Mouse (Mus musculus) CH12.LX (cell line): Measurements from ENCODE around the gene Rwdd4a. TPM values are rescaled to one million over a fixed set of nuclear protein-coding genes. Genes with fewer than 3 reads are reported as not detected.

Experiments
- DNase-seq: peaks from one replicate; pipeline ENCODE4 v3.0.0-alpha.2; 2013; ENCODE audit errors: extremely low read depth
- H3K27ac ChIP-seq: 2 replicates; pipeline ENCODE4 v1.5.1; 2012; ENCODE audit warnings: low read depth, mild to moderate bottlenecking, control low read depth, moderate library complexity; ENCODE audit not compliant: insufficient read depth
- H3K27me3 ChIP-seq: replicated peaks from 2 replicates; pipeline ENCODE3; 2012; ENCODE audit warnings: inconsistent platforms
- H3K36me3 ChIP-seq, 2 experiments: replicated peaks in 1 of 2; 2 replicates each; pipeline versions ENCODE3 to v1.6.1; 2012; ENCODE audit warnings: inconsistent platforms in 1 of 2, low read length in 1 of 2, mild to moderate bottlenecking in 1 of 2, mixed read lengths in 1 of 2, moderate library complexity in 1 of 2; ENCODE audit not compliant: control insufficient read depth in 1 of 2, insufficient read depth in 1 of 2
- H3K4me1 ChIP-seq, 2 experiments: 2 replicates each; pipeline ENCODE4 v1.6.1; 2012; ENCODE audit warnings: inconsistent platforms in 1 of 2, moderate library complexity in 1 of 2; ENCODE audit not compliant: insufficient read depth in 2 of 2, control insufficient read depth in 1 of 2
- H3K4me2 ChIP-seq: 2 replicates; pipeline ENCODE4 v1.6.1; 2012; ENCODE audit warnings: low read depth, mild to moderate bottlenecking, control low read depth; ENCODE audit not compliant: poor library complexity, insufficient read depth, severe bottlenecking
- H3K4me3 ChIP-seq, 3 experiments: fragments of 150-350 bp in 1 of 3; sonication (generic) in 1 of 3; replicated peaks in 1 of 3; 2 replicates each; pipeline versions ENCODE3 to v1.5.1; 2011 to 2012; ENCODE audit warnings: low read depth in 2 of 3, low read length in 2 of 3, mild to moderate bottlenecking in 2 of 3, moderate library complexity in 2 of 3, control low read depth in 1 of 3, improper control_type of control experiment in 1 of 3, inconsistent platforms in 1 of 3, mixed read lengths in 1 of 3; ENCODE audit not compliant: poor library complexity in 1 of 3
- H3K79me2 ChIP-seq: replicated peaks from 2 replicates; pipeline ENCODE4 v1.6.1; 2012; ENCODE audit warnings: mild to moderate bottlenecking, moderate library complexity; ENCODE audit not compliant: control insufficient read depth, poor library complexity, insufficient read depth, severe bottlenecking; ENCODE audit errors: extremely low read depth
- H3K9ac ChIP-seq: 2 replicates; pipeline ENCODE4 v1.6.1; 2012; ENCODE audit warnings: low read depth, mild to moderate bottlenecking, control low read depth, moderate library complexity; ENCODE audit not compliant: insufficient read depth
- H3K9me3 ChIP-seq: replicated peaks from 2 replicates; pipeline ENCODE3; 2012; ENCODE audit warnings: low read length, inconsistent platforms, mixed read lengths
- CHD1 ChIP-seq: IDR thresholded peaks from 2 replicates; pipeline ENCODE4 v1.6.1; 2012; ENCODE audit warnings: low read depth, low read length, improper control_type of control experiment, inconsistent platforms
- CHD2 ChIP-seq: IDR thresholded peaks from 2 replicates; pipeline ENCODE4 v1.6.1; 2011; ENCODE audit warnings: low read length, improper control_type of control experiment
- E2F4 ChIP-seq: IDR thresholded peaks from 2 replicates; pipeline ENCODE4 v1.6.1; 2011; ENCODE audit warnings: low read depth, low read length, improper control_type of control experiment; ENCODE audit not compliant: insufficient replicate concordance
- ELF1 ChIP-seq: IDR thresholded peaks from 2 replicates; pipeline ENCODE4 v1.6.1; 2014; ENCODE audit warnings: low read depth, mild to moderate bottlenecking, inconsistent platforms, low read length, improper control_type of control experiment
- ETS1 ChIP-seq: conservative IDR thresholded peaks from 2 replicates; pipeline ENCODE4 v1.6.1; 2012; ENCODE audit warnings: low read depth, mild to moderate bottlenecking, inconsistent platforms, low read length, improper control_type of control experiment, moderate library complexity
- GABPA ChIP-seq: IDR thresholded peaks from 2 replicates; pipeline ENCODE4 v1.6.1; 2012; ENCODE audit warnings: low read depth, low read length, improper control_type of control experiment, inconsistent platforms; ENCODE audit not compliant: insufficient replicate concordance
- IRF4 ChIP-seq: IDR thresholded peaks from 2 replicates; pipeline ENCODE4 v1.6.1; 2014; ENCODE audit warnings: low read depth, mild to moderate bottlenecking, inconsistent platforms, low read length, improper control_type of control experiment
- JUN ChIP-seq: IDR thresholded peaks from 2 replicates; pipeline ENCODE4 v1.6.1; 2011; ENCODE audit warnings: low read depth, mild to moderate bottlenecking, low read length, improper control_type of control experiment, moderate library complexity; ENCODE audit not compliant: insufficient read depth
- KAT2A ChIP-seq: IDR thresholded peaks from 2 replicates; pipeline ENCODE4 v1.6.1; 2012; ENCODE audit warnings: low read length, improper control_type of control experiment, inconsistent platforms; ENCODE audit not compliant: insufficient replicate concordance
- MAFK ChIP-seq: IDR thresholded peaks from 2 replicates; pipeline ENCODE4 v1.6.1; 2011; ENCODE audit warnings: low read length, improper control_type of control experiment; ENCODE audit not compliant: insufficient replicate concordance
- MEF2A ChIP-seq: IDR thresholded peaks from 2 replicates; pipeline ENCODE4 v1.6.1; 2014; ENCODE audit warnings: low read depth, mild to moderate bottlenecking, inconsistent platforms, low read length, improper control_type of control experiment, borderline replicate concordance
- MXI1 ChIP-seq: IDR thresholded peaks from 2 replicates; pipeline ENCODE4 v1.6.1; 2011; ENCODE audit warnings: mild to moderate bottlenecking, low read depth, low read length, improper control_type of control experiment
- MYC ChIP-seq: IDR thresholded peaks from 2 replicates; pipeline ENCODE4 v1.6.1; 2011; ENCODE audit warnings: low read depth, mild to moderate bottlenecking, improper control_type of control experiment, low read length
- NELFE ChIP-seq: IDR thresholded peaks from 2 replicates; pipeline ENCODE4 v1.6.1; 2011; ENCODE audit warnings: low read depth, low read length, improper control_type of control experiment
- NRF1 ChIP-seq: IDR thresholded peaks from 2 replicates; pipeline ENCODE4 v1.6.1; 2014; ENCODE audit warnings: low read depth, mild to moderate bottlenecking, inconsistent platforms, low read length, improper control_type of control experiment, moderate library complexity
- PAX5 ChIP-seq: IDR thresholded peaks from 2 replicates; pipeline ENCODE4 v1.6.1; 2012; ENCODE audit warnings: low read length, inconsistent platforms, mixed read lengths
- POLR2A ChIP-seq: IDR thresholded peaks from 2 replicates; pipeline ENCODE4 v1.6.1; 2011; ENCODE audit warnings: low read depth, mild to moderate bottlenecking, improper control_type of control experiment, low read length
- POLR2AphosphoS2 ChIP-seq: IDR thresholded peaks from 2 replicates; pipeline ENCODE4 v1.6.1; 2011; ENCODE audit warnings: low read depth, low read length, improper control_type of control experiment
- RAD21 ChIP-seq: IDR thresholded peaks from 2 replicates; pipeline ENCODE4 v1.6.1; 2011; ENCODE audit warnings: low read depth, mild to moderate bottlenecking, low read length, improper control_type of control experiment, moderate library complexity
- RCOR1 ChIP-seq: conservative IDR thresholded peaks from 2 replicates; pipeline ENCODE4 v1.6.1; 2012; ENCODE audit warnings: low read depth, mild to moderate bottlenecking, inconsistent platforms, low read length, improper control_type of control experiment
- SIN3A ChIP-seq: IDR thresholded peaks from 2 replicates; pipeline ENCODE4 v1.6.1; 2012; ENCODE audit warnings: low read length, improper control_type of control experiment, inconsistent platforms
- TBP ChIP-seq: conservative IDR thresholded peaks from 2 replicates; pipeline ENCODE4 v1.6.1; 2011; ENCODE audit warnings: low read depth, low read length, improper control_type of control experiment
- TCF12 ChIP-seq: IDR thresholded peaks from 2 replicates; pipeline ENCODE4 v1.6.1; 2014; ENCODE audit warnings: low read depth, mild to moderate bottlenecking, inconsistent platforms, low read length, improper control_type of control experiment
- USF1 ChIP-seq: IDR thresholded peaks from 2 replicates; pipeline ENCODE4 v1.6.1; 2014; ENCODE audit warnings: low read depth, mild to moderate bottlenecking, inconsistent platforms, low read length, improper control_type of control experiment
- ZC3H11A ChIP-seq: IDR thresholded peaks from 2 replicates; pipeline ENCODE4 v1.6.1; 2012; ENCODE audit warnings: low read depth, mild to moderate bottlenecking, inconsistent platforms, low read length, improper control_type of control experiment
- ZKSCAN1 ChIP-seq: IDR thresholded peaks from 2 replicates; pipeline ENCODE4 v1.6.1; 2012; ENCODE audit warnings: low read depth, inconsistent platforms, low read length, improper control_type of control experiment, borderline replicate concordance
- dilution Hi-C: fragments of 300-500 bp; cut with MboI; formaldehyde crosslinking; loops from 2 replicates; pipeline ENCODE4 v1.14.3; 2020; ENCODE audit warnings: low sequenced_read_pairs; ENCODE audit not compliant: extremely low pct_unique_long_range_greater_than_20kb, extremely low pct_ligation_motif_present
- in situ Hi-C: fragments of 300-500 bp; cut with MboI; formaldehyde crosslinking; loops from 3 replicates; pipeline ENCODE4 v1.14.3; 2019; ENCODE audit warnings: low sequenced_read_pairs, low pct_ligation_motif_present, low pct_unique_long_range_greater_than_20kb, mixed read lengths
- polyA plus RNA-seq: library from polyadenylated mRNA; unstranded; fragments of >175 nt; gene quantifications from 2 replicates; pipeline ENCODE4 v1.2.1, GENCODE M21; 2012; ENCODE audit warnings: low read depth; ENCODE audit not compliant: insufficient read length
- total RNA-seq, 2 experiments: library from RNA; depleted of rRNA; stranded (reverse); fragments of 300-350 nt in 1 of 2; fragments of >200 nt in 1 of 2; gene quantifications; 2 replicates each; pipeline ENCODE4 v1.2.3; 2012 to 2014

Gene Rwdd4a
- total and polyA plus RNA-seq, 3 experiments = 27.7 to 69.9 (median 55.9) TPM

DNA sequence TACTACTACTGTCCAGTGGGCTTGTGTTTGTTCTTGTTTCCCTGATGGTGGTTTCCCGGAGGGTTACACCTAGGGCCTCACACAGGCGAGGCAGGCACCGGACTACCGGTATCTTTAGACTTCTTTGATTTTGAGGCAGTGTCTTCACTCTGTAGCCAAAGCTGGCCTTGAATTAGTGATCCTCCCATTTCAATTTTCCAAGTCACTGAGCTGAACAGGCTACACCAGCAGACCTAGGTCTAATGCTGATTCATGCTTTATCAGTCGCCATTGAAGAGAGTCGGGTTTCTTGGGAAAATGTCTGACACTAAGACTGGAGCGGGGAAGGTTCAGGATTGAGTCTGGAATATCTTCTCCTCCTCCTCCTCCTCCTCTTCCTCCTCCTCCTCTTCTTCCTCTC is 40.0 kb downstream of the Rwdd4a start:
- H3K9me3 ChIP-seq = no peaks in the 10 kb centered on the region
- no peak for TF ChIP-seq TBP
- TF ChIP-seq MAFK = no peak
- no peak for TF ChIP-seq RAD21
- TF ChIP-seq CHD2 = no peak
- TF ChIP-seq MEF2A = no peak
- TF ChIP-seq IRF4 = no peak
- no peak for TF ChIP-seq GABPA
- TF ChIP-seq USF1 = no peak
- TF ChIP-seq MXI1 = no peak
- TF ChIP-seq POLR2AphosphoS2 = no peak
- TF ChIP-seq SIN3A = no peak
- no peak for TF ChIP-seq NELFE
- TF ChIP-seq ELF1 = no peak
- in situ Hi-C loops = no loop called here
- no peaks in the 10 kb centered on the region for H3K27me3 ChIP-seq
- H3K79me2 ChIP-seq = no peaks in the 10 kb centered on the region
- H3K36me3 ChIP-seq = no peaks in the 10 kb centered on the region
- no peak overlapping the region for H3K9ac ChIP-seq
- no peak for DNase-seq
- dilution Hi-C loops = no loop called here
- H3K4me3 ChIP-seq = no peak overlapping the region
- peaks cover 0 to 7% of the 10 kb centered on the region in 2 experiments; a peak in 2 of 4 replicates for H3K4me1 ChIP-seq
- H3K4me2 ChIP-seq = no peak overlapping the region
- H3K27ac ChIP-seq = no peak overlapping the region

DNA sequence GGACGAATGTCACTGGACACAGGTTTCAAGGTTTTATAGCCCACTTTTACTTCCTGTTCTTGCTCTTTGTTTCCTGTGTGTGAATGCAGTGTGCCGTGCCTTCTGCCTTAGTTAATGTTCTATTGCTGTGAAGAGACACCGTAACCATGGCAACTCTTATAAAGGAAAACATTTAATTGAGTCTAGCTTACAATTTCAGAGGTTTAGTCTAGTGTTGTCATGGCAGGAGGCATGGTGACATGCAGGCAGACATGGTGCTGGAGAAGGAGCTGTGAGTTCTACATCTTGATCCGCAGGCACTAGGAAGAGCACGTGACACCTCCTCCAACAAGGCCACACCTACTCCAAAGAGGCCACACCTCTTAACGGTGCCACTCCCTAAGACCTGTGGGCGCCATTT is 48.0 kb downstream of the Rwdd4a start:
- H3K36me3 ChIP-seq = no peaks in the 10 kb centered on the region
- H3K9me3 ChIP-seq = no peaks in the 10 kb centered on the region
- H3K9ac ChIP-seq = no peak overlapping the region
- in situ Hi-C loops (no loop called here), dilution Hi-C loops (no loop called here)
- H3K79me2 ChIP-seq = no peaks in the 10 kb centered on the region
- TF ChIP-seq POLR2A = no peak
- TF ChIP-seq MYC = no peak
- TF ChIP-seq MEF2A = no peak
- TF ChIP-seq RCOR1 = no peak
- TF ChIP-seq ELF1 = no peak
- no peak for TF ChIP-seq CHD1
- no peak for TF ChIP-seq JUN
- no peak for TF ChIP-seq CHD2
- TF ChIP-seq TCF12 = no peak
- TF ChIP-seq ZKSCAN1 = no peak
- TF ChIP-seq MAFK = no peak
- TF ChIP-seq ZC3H11A = no peak
- no peak for TF ChIP-seq ETS1
- TF ChIP-seq KAT2A = no peak
- no peak for TF ChIP-seq POLR2AphosphoS2
- no peak for TF ChIP-seq PAX5
- no peak for TF ChIP-seq E2F4
- no peak for TF ChIP-seq NRF1
- no peak for TF ChIP-seq USF1
- no peak overlapping the region for H3K4me2 ChIP-seq
- H3K4me1 ChIP-seq = no peaks in the 10 kb centered on the region
- H3K27ac ChIP-seq = no peak overlapping the region
- no peaks in the 10 kb centered on the region for H3K27me3 ChIP-seq
- no peak overlapping the region for H3K4me3 ChIP-seq
- DNase-seq = no peak
